Mouse (Mus musculus) erythroblast, embryonic 14.5 days (primary cell): ENCODE results near the gene Igf2bp3.

ENCODE experiments used
- GATA1 ChIP-seq: IDR thresholded peaks from 2 replicates; pipeline ENCODE4 v1.6.1; 2012; ENCODE audit warnings: low read length, inconsistent platforms, mixed read lengths
- TAL1 ChIP-seq: IDR thresholded peaks from 3 replicates; pipeline ENCODE4 v1.6.1; 2012; ENCODE audit warnings: low read length, inconsistent platforms, mixed read lengths

- TF ChIP-seq GATA1 = no peak
- no peak for TF ChIP-seq TAL1
Observed at GRCm38 (mm10) chr6:49159971-49160370, 54.8 kb downstream of the Igf2bp3 start.
